Mouse (Mus musculus): ENCODE measurements around the gene Ell.
"Not testable (repeated sequence)": the region's sequence is repeated elsewhere in the genome, so short reads cannot be mapped to it uniquely, and the experiment has no call there.

Ell gene

GRCm38 (mm10) chr8:70570360-70570759 lies 31.1 kb downstream of the Ell start:
- no peak for DNase-seq

- DNase-seq: no peak
These were observed 31.7 kb downstream of the Ell start for GRCm38 (mm10) chr8:70570990-70571389.

- no peak for DNase-seq
These were observed 35.0 kb downstream of the Ell start for GRCm38 (mm10) chr8:70574302-70574701.

GRCm38 (mm10) chr8:70574915-70575314 lies 35.7 kb downstream of the Ell start:
- peak; percentile 60 for DNase-seq

- no peak for DNase-seq
These were observed 38.0 kb downstream of the Ell start for GRCm38 (mm10) chr8:70577207-70577606.

- DNase-seq: no peak
These were observed 44.5 kb downstream of the Ell start for GRCm38 (mm10) chr8:70583476-70584387.

- DNase-seq: no peak
These were observed 45.5 kb downstream of the Ell start for GRCm38 (mm10) chr8:70584606-70585257.

- peak; percentile 68 for DNase-seq
These were observed 46.0 kb downstream of the Ell start for GRCm38 (mm10) chr8:70585258-70585652.

GRCm38 (mm10) chr8:70587955-70588354 lies 48.7 kb downstream of the Ell start:
- not testable (repeated sequence) for DNase-seq

- DNase-seq: no peak
These were observed 52.3 kb downstream of the Ell start for GRCm38 (mm10) chr8:70591569-70591968.

GRCm38 (mm10) chr8:70593173-70593572 lies 53.9 kb downstream of the Ell start:
- peak; percentile 42 for DNase-seq

GRCm38 (mm10) chr8:70593961-70594609 lies 54.8 kb downstream of the Ell start, which contains the start of gene Isyna1:
Gene Isyna1, plus strand, starts transcription at chr8:70594373.
- peak; percentile 89 for DNase-seq

- peak; percentile 30 for DNase-seq
These were observed 55.6 kb downstream of the Ell start for GRCm38 (mm10) chr8:70594621-70595564.

- DNase-seq: no peak
These were observed 56.6 kb downstream of the Ell start for GRCm38 (mm10) chr8:70595811-70596210.

GRCm38 (mm10) chr8:70596216-70596615 lies 57.0 kb downstream of the Ell start:
- DNase-seq: no peak

GRCm38 (mm10) chr8:70596775-70597416 lies 57.6 kb downstream of the Ell start:
- no peak for DNase-seq

GRCm38 (mm10) chr8:70597417-70598272 lies 58.4 kb downstream of the Ell start:
- DNase-seq: no peak

GRCm38 (mm10) chr8:70598283-70598682 lies 59.0 kb downstream of the Ell start:
- peak; percentile 85 for DNase-seq

- DNase-seq: no peak
These were observed 59.5 kb downstream of the Ell start for GRCm38 (mm10) chr8:70598722-70599121.

- no peak for DNase-seq
These were observed 60.4 kb downstream of the Ell start for GRCm38 (mm10) chr8:70599507-70600290.
